Mouse (Mus musculus): ENCODE results near the gene Antxr2.

DNA sequence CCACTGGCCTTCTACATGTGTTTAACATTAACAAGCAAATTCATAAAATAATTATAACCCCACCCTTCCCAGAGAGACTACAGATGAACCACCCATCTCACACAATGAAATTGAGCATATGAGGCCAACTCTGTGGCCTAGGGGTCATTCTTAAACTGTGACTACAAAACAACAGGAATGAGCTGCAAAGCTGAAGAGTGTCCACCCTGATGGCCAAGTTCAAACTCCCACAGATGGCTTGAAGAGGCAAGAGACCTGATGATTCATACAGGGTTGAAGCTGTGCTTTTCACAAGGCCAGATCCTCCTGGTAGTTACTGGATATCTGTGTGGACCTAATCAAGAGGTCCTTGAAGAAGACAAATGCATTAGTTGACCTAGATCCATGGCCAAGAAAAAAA is 173.7 kb downstream of the Antxr2 start:
- TF ChIP-seq CTCF (IDR thresholded peaks at IDR 0.05) (no peak), POLR2A (IDR thresholded peaks at IDR 0.05; ENCODE audit: insufficient read depth, low read depth, low read length) (no peak), EP300 (IDR thresholded peaks at IDR 0.05; ENCODE audit: insufficient read depth, low read depth, low read length) (no peak)

All from heart, adult 2 months (tissue).